Comparison of ENCODE assay signal across 18 mouse cellular contexts in genomic region chr12:65389512-65389911, GRCm38 (mm10).
"Had no signal": no experiment of that assay in that cellular context is flagged by ENCODE, and none has a peak within 500 bp of the region (broad histone marks: within the 10 kb centered on the region; RNA-seq: fewer than 3 reads in every experiment).

No protein-coding gene starts in this region.

- H3K4me1 ChIP-seq: liver, embryonic 13.5 days; neural tube, embryonic 12.5 days; neural tube, embryonic 15.5 days had no signal

- H3K27ac ChIP-seq: kidney, postnatal 0 days; layer of hippocampus, adult 2 months; liver, embryonic 13.5 days; neural tube, embryonic 12.5 days; neural tube, embryonic 15.5 days; stomach, postnatal 0 days had no signal

- H3K36me3 ChIP-seq: liver, embryonic 13.5 days; neural tube, embryonic 12.5 days; neural tube, embryonic 15.5 days had no signal

- H3K27me3 ChIP-seq: liver, embryonic 13.5 days; neural tube, embryonic 12.5 days; neural tube, embryonic 15.5 days had no signal

- H3K4me2 ChIP-seq: liver, embryonic 13.5 days; neural tube, embryonic 12.5 days; neural tube, embryonic 15.5 days had no signal

- H3K9me3 ChIP-seq: liver, embryonic 13.5 days; neural tube, embryonic 12.5 days; neural tube, embryonic 15.5 days had no signal

- DNase-seq: kidney, adult 8-10 months; kidney, postnatal 25 days; liver, embryonic 13.5 days; lung, adult 2 months; lung, postnatal 14 days; lung, postnatal 4 days; midbrain, embryonic 14.5 days; right cerebral cortex, adult 18-20 months; right cerebral cortex, postnatal 14 days; right cerebral cortex, postnatal 4 days; thymus, adult 2 months; thymus, postnatal 14 days; thymus, postnatal 4 days had no signal

- H3K4me3 ChIP-seq: layer of hippocampus, adult 2 months; liver, embryonic 13.5 days; neural tube, embryonic 12.5 days; neural tube, embryonic 15.5 days had no signal

- H3K9ac ChIP-seq: liver, embryonic 13.5 days; neural tube, embryonic 12.5 days; neural tube, embryonic 15.5 days had no signal
